ENCODE assay signal across 10 mouse cellular contexts in genomic region chr12:112510365-112510732, GRCm38 (mm10). TPM values are rescaled to one million over a fixed set of nuclear protein-coding genes. Genes with fewer than 3 reads are reported as not detected.
DNase-seq lines count a peak whose midpoint lies in the region; ATAC-seq and TF ChIP-seq lines count a peak whose summit lies in the region.
"Had no signal": no experiment of that assay in that cellular context is flagged by ENCODE, and none has a peak within 500 bp of the region (broad histone marks: within the 10 kb centered on the region; RNA-seq: fewer than 3 reads in every experiment).

No protein-coding gene starts in this region.

- TF ChIP-seq POLR2A in limb, embryonic 14.5 days (IDR thresholded peaks at IDR 0.05; ENCODE audit: borderline replicate concordance, extremely low read depth, insufficient read depth, insufficient read length) = no peak

- H3K9me3 ChIP-seq in heart, embryonic 10.5 days = no peaks in the 10 kb centered on the region
- no peaks in the 10 kb centered on the region for H3K9me3 ChIP-seq in E14TG2a.4 (ENCODE audit: low read length)
- H3K9me3 ChIP-seq in forebrain, embryonic 13.5 days (replicated peaks) = no peaks in the 10 kb centered on the region
- H3K9me3 ChIP-seq in limb, embryonic 14.5 days (ENCODE audit: control insufficient read depth, low read length) = no peaks in the 10 kb centered on the region
- H3K9me3 ChIP-seq: lung, embryonic 15.5 days had no signal

- H3K27me3 ChIP-seq in heart, embryonic 10.5 days (ENCODE audit: insufficient read depth, poor library complexity, severe bottlenecking) = peaks cover 63% of the 10 kb centered on the region
- H3K27me3 ChIP-seq in E14TG2a.4 (ENCODE audit: insufficient read depth, low read length) = peaks cover 54% of the 10 kb centered on the region
- H3K27me3 ChIP-seq in forebrain, embryonic 13.5 days = peaks cover 30% of the 10 kb centered on the region
- H3K27me3 ChIP-seq in limb, embryonic 14.5 days (ENCODE audit: control insufficient read depth, insufficient read depth, low read length) = peaks cover 17% of the 10 kb centered on the region

- H3K9ac ChIP-seq in forebrain, embryonic 13.5 days = peak overlapping the region; percentile 68
- H3K9ac ChIP-seq in limb, embryonic 14.5 days (ENCODE audit: low read depth, low read length, severe bottlenecking) = no peak overlapping the region
- H3K9ac ChIP-seq: lung, embryonic 15.5 days had no signal

- peaks cover 21% of the 10 kb centered on the region for H3K4me1 ChIP-seq in heart, embryonic 10.5 days
- H3K4me1 ChIP-seq in E14TG2a.4 (replicated peaks; ENCODE audit: low read depth, low read length) = peaks cover 27% of the 10 kb centered on the region
- H3K4me1 ChIP-seq in forebrain, embryonic 13.5 days = peaks cover 58% of the 10 kb centered on the region
- no peaks in the 10 kb centered on the region for H3K4me1 ChIP-seq in limb, embryonic 14.5 days (ENCODE audit: control insufficient read depth, insufficient read depth, low read length)

- TF ChIP-seq CTCF in E14TG2a.4 (conservative IDR thresholded peaks at IDR 0.05; ENCODE audit: low read length) = no peak

- WGBS in heart, embryonic 10.5 days = 22% methylated on average over 7 of the region's 7 CpGs
- WGBS in forebrain, embryonic 13.5 days = 29% methylated on average over 7 of the region's 7 CpGs
- 27% methylated on average over 7 of the region's 7 CpGs for WGBS in limb, embryonic 14.5 days

- peak overlapping the region; percentile 58 for H3K4me3 ChIP-seq in heart, embryonic 10.5 days
- H3K4me3 ChIP-seq in E14TG2a.4 (replicated peaks; ENCODE audit: low read length) = peak overlapping the region; percentile 78
- peak overlapping the region; percentile 44 for H3K4me3 ChIP-seq in forebrain, embryonic 13.5 days
- H3K4me3 ChIP-seq in limb, embryonic 14.5 days (replicated peaks; ENCODE audit: low read length) = peak overlapping the region; percentile 32; the same call in 1 of the 2 replicates

- no peak for DNase-seq in heart, embryonic 10.5 days (ENCODE audit: low spot score)
- no peak for DNase-seq in heart, adult 18-20 months
- DNase-seq in limb, embryonic 14.5 days (ENCODE audit: low spot score) = no peak
- no peak for DNase-seq in spleen, postnatal 36 days (ENCODE audit: low spot score in 2 of 2)
- DNase-seq in ovary, postnatal 10 days (ENCODE audit: low spot score) = no peak
- no peak for DNase-seq in layer of hippocampus, postnatal 25 days (ENCODE audit: extremely low spot score in 1 of 2, low spot score in 1 of 2)
- DNase-seq: thymus, postnatal 36 days had no signal

- H3K4me2 ChIP-seq in forebrain, embryonic 13.5 days = peak overlapping the region; percentile 79
- no peak overlapping the region for H3K4me2 ChIP-seq in limb, embryonic 14.5 days (replicated peaks; ENCODE audit: low read depth, low read length, severe bottlenecking)

- no peaks in the 10 kb centered on the region for H3K36me3 ChIP-seq in heart, embryonic 10.5 days
- H3K36me3 ChIP-seq in E14TG2a.4 (ENCODE audit: insufficient read depth, low read length) = no peaks in the 10 kb centered on the region
- H3K36me3 ChIP-seq in forebrain, embryonic 13.5 days (ENCODE audit: poor library complexity, severe bottlenecking) = no peaks in the 10 kb centered on the region
- H3K36me3 ChIP-seq in limb, embryonic 14.5 days (ENCODE audit: control insufficient read depth, insufficient read depth, low read length) = no peaks in the 10 kb centered on the region
- H3K36me3 ChIP-seq: lung, embryonic 15.5 days had no signal

- ATAC-seq in forebrain, embryonic 13.5 days = no peak
- no peak for ATAC-seq in limb, embryonic 14.5 days (ENCODE audit: low FRiP score, low read depth)

- H3K27ac ChIP-seq in heart, embryonic 10.5 days = no peak overlapping the region
- peak overlapping the region; percentile 59 for H3K27ac ChIP-seq in forebrain, embryonic 13.5 days
- H3K27ac ChIP-seq in limb, embryonic 14.5 days (replicated peaks; ENCODE audit: low read depth, low read length) = no peak overlapping the region
- H3K27ac ChIP-seq: lung, embryonic 15.5 days had no signal

RNA-seq across cellular contexts. Expression of gene Tmem179, which starts 6.2 kb away (rescaled TPM):
- 1.2 and 1.5 TPM in 2 replicates for polyA plus RNA-seq in heart, embryonic 10.5 days (2016; fragmentation: Nextera tagmentation; extraction: Ambion mirVana)
- under 1 TPM in 1 of 2 experiments, not detected in 1; 0.10 TPM for total RNA-seq in heart, adult 18-20 months (2021)
- polyA plus RNA-seq in forebrain, embryonic 13.5 days (2015; fragmentation: Nextera tagmentation; extraction: Ambion mirVana) = 23.3 and 30.7 TPM in 2 replicates
- polyA plus RNA-seq in limb, embryonic 14.5 days (2012; rRNA removed) = 0.22 and 0.36 TPM in 2 replicates
- polyA plus RNA-seq in limb, embryonic 14.5 days (2014; fragmentation: Nextera tagmentation; extraction: Ambion mirVana) = 0.28 and 0.29 TPM in 2 replicates
- 100 to 1,000 TPM; 113 to 133 TPM for total RNA-seq in layer of hippocampus, postnatal 25 days (2021)

RNA-seq across cellular contexts. Expression of gene A530016L24Rik, which starts 21.1 kb away (rescaled TPM):
- polyA plus RNA-seq in heart, embryonic 10.5 days (2016; fragmentation: Nextera tagmentation; extraction: Ambion mirVana) = 5.6 and 12.4 TPM in 2 replicates
- total RNA-seq in heart, adult 18-20 months (2021) = 10 to 100 TPM; 35.2 to 39.5 TPM
- polyA plus RNA-seq in forebrain, embryonic 13.5 days (2015; fragmentation: Nextera tagmentation; extraction: Ambion mirVana) = 0.11 TPM in 1 of 2 replicates, not detected in the other
- 0.87 and 1.3 TPM in 2 replicates for polyA plus RNA-seq in limb, embryonic 14.5 days (2012; rRNA removed)
- 0.47 and 0.54 TPM in 2 replicates for polyA plus RNA-seq in limb, embryonic 14.5 days (2014; fragmentation: Nextera tagmentation; extraction: Ambion mirVana)
- under 1 TPM; 0.32 to 0.56 TPM for total RNA-seq in layer of hippocampus, postnatal 25 days (2021)
